Mouse (Mus musculus) left cerebral cortex, postnatal 14 days (tissue): ENCODE measurements around the gene Auts2. TPM values are rescaled to one million over a fixed set of nuclear protein-coding genes. Genes with fewer than 3 reads are reported as not detected.

Experiments
- DNase-seq, 2 experiments: peaks; one replicate each; pipeline ENCODE4 v3.0.0; 2021 to 2022; ENCODE audit warnings: low spot score in 2 of 2, mixed read lengths in 1 of 2
- intact Hi-C: fragments of 180-260 bp; cut with DNase I; formaldehyde crosslinking; loops from one replicate; pipeline ENCODE4 v1.15.1; 2025
- total RNA-seq, 2 experiments: library from RNA; stranded (reverse); gene quantifications; 2 replicates each; pipeline ENCODE4 v1.2.3; 2021

Gene Auts2
- total RNA-seq, 2 experiments from 2014 or later, result 88.7 to 96.9 TPM

- intact Hi-C loops, result no loop called here
- DNase-seq, result no peak
Observed at GRCm38 (mm10) chr5:132504893-132505292, 38.3 kb downstream of the Auts2 start.

GRCm38 (mm10) chr5:132503431-132503830, 39.7 kb downstream of the Auts2 start:
- intact Hi-C loops, result no loop called here

GRCm38 (mm10) chr5:132502036-132502435, 41.1 kb downstream of the Auts2 start:
- intact Hi-C loops, result no loop called here
- no peak for DNase-seq

More at GRCm38 (mm10) chr5:132503431-132503830, 39.7 kb downstream of the Auts2 start:
- no peak for DNase-seq

- intact Hi-C loops, result no loop called here
Observed at GRCm38 (mm10) chr5:132500817-132501231, 42.3 kb downstream of the Auts2 start.

GRCm38 (mm10) chr5:132498896-132499295, 44.2 kb downstream of the Auts2 start:
- DNase-seq, result no peak
- intact Hi-C loops, result no loop called here

More at GRCm38 (mm10) chr5:132500817-132501231, 42.3 kb downstream of the Auts2 start:
- DNase-seq, result no peak

GRCm38 (mm10) chr5:132498045-132498444, 45.1 kb downstream of the Auts2 start:
- DNase-seq, result no peak
- intact Hi-C loops, result no loop called here

- intact Hi-C loops, result no loop called here
- no peak for DNase-seq
Observed at GRCm38 (mm10) chr5:132492793-132493192, 50.4 kb downstream of the Auts2 start.

GRCm38 (mm10) chr5:132492040-132492439, 51.1 kb downstream of the Auts2 start:
- intact Hi-C loops, result no loop called here
- DNase-seq, result no peak

- no peak for DNase-seq
- intact Hi-C loops, result no loop called here
Observed at GRCm38 (mm10) chr5:132491508-132491907, 51.6 kb downstream of the Auts2 start.

GRCm38 (mm10) chr5:132490326-132490725, 52.8 kb downstream of the Auts2 start:
- no peak for DNase-seq

GRCm38 (mm10) chr5:132489736-132490313, 53.3 kb downstream of the Auts2 start:
- no peak for DNase-seq
- intact Hi-C loops, result no loop called here

More at GRCm38 (mm10) chr5:132490326-132490725, 52.8 kb downstream of the Auts2 start:
- intact Hi-C loops, result no loop called here

GRCm38 (mm10) chr5:132486831-132487230, 56.3 kb downstream of the Auts2 start:
- intact Hi-C loops, result no loop called here
- DNase-seq, result no peak

- DNase-seq, result no peak
- intact Hi-C loops, result no loop called here
Observed at GRCm38 (mm10) chr5:132485994-132486393, 57.1 kb downstream of the Auts2 start.

GRCm38 (mm10) chr5:132485448-132485847, 57.7 kb downstream of the Auts2 start:
- intact Hi-C loops, result no loop called here
- no peak for DNase-seq

- intact Hi-C loops, result no loop called here
- DNase-seq, result no peak
Observed at GRCm38 (mm10) chr5:132481476-132481875, 61.7 kb downstream of the Auts2 start.

GRCm38 (mm10) chr5:132480461-132480860, 62.7 kb downstream of the Auts2 start:
- no peak for DNase-seq
- intact Hi-C loops, result no loop called here

GRCm38 (mm10) chr5:132479227-132479857, 63.8 kb downstream of the Auts2 start:
- DNase-seq, result no peak
- intact Hi-C loops, result no loop called here

- intact Hi-C loops, result no loop called here
- DNase-seq, result no peak
Observed at GRCm38 (mm10) chr5:132477533-132477932, 65.6 kb downstream of the Auts2 start.

- intact Hi-C loops, result loop anchor here (5.0 kb wide), 1 partner anchor 69 kb away; the partner anchor contains the start of gene Auts2
Observed at GRCm38 (mm10) chr5:132472905-132473321, 70.2 kb downstream of the Auts2 start.

GRCm38 (mm10) chr5:132472184-132472829, 70.8 kb downstream of the Auts2 start:
- intact Hi-C loops, result loop anchor here (5.0 kb wide), 1 partner anchor 70 kb away; the partner anchor contains the start of gene Auts2

More at GRCm38 (mm10) chr5:132472905-132473321, 70.2 kb downstream of the Auts2 start:
- no peak for DNase-seq

More at GRCm38 (mm10) chr5:132472184-132472829, 70.8 kb downstream of the Auts2 start:
- no peak for DNase-seq
